Mouse (Mus musculus): ENCODE measurements around the gene Pip4k2b.

Pip4k2b gene

GRCm38 (mm10) chr11:97669268-97669667, 75.2 kb downstream of the Pip4k2b start:
- DNase-seq (ENCODE audit: extremely low spot score, low read depth, low spot score), result no peak

- DNase-seq (ENCODE audit: extremely low spot score, low read depth, low spot score), result no peak
Observed at GRCm38 (mm10) chr11:97668160-97668559, 76.3 kb downstream of the Pip4k2b start.

GRCm38 (mm10) chr11:97666794-97667193, 77.7 kb downstream of the Pip4k2b start:
- no peak for DNase-seq (ENCODE audit: extremely low spot score, low read depth, low spot score)

- no peak for DNase-seq (ENCODE audit: extremely low spot score, low read depth, low spot score)
Observed at GRCm38 (mm10) chr11:97666221-97666620, 78.3 kb downstream of the Pip4k2b start.

GRCm38 (mm10) chr11:97665431-97665830, 79.1 kb downstream of the Pip4k2b start:
- DNase-seq (ENCODE audit: extremely low spot score, low read depth, low spot score), result no peak

All from hindlimb bud, embryonic 11.5 days (tissue).